Mouse (Mus musculus) liver, embryonic 12.5 days (tissue): ENCODE measurements around the gene Crim1. TPM values are rescaled to one million over a fixed set of nuclear protein-coding genes. Genes with fewer than 3 reads are reported as not detected.

Experiments
- ATAC-seq: fragments of 200-750 bp; cut with Nextera tagmentation; 2 replicates; pipeline ENCODE4 v1.8.0; 2017; ENCODE audit warnings: moderate number of reproducible peaks, mild to moderate bottlenecking, moderate library complexity
- H3K27ac ChIP-seq: fragments of 300-500 bp; sonication (generic); 2 replicates; pipeline ENCODE4 v1.5.1; 2016; ENCODE audit warnings: mild to moderate bottlenecking
- H3K27me3 ChIP-seq: fragments of 300-500 bp; sonication (generic); replicated peaks from 2 replicates; pipeline ENCODE4 v1.6.1; 2016; ENCODE audit warnings: mild to moderate bottlenecking, moderate library complexity
- H3K36me3 ChIP-seq: fragments of 300-500 bp; sonication (generic); 2 replicates; pipeline ENCODE4 v1.6.1; 2016; ENCODE audit warnings: mild to moderate bottlenecking, moderate library complexity
- H3K4me1 ChIP-seq: fragments of 300-500 bp; sonication (generic); 2 replicates; pipeline ENCODE4 v1.6.1; 2016
- H3K4me2 ChIP-seq: fragments of 300-500 bp; sonication (generic); 2 replicates; pipeline ENCODE4 v1.6.1; 2016; ENCODE audit warnings: mild to moderate bottlenecking, moderate library complexity
- H3K4me3 ChIP-seq: fragments of 300-500 bp; sonication (generic); 2 replicates; pipeline ENCODE4 v1.5.1; 2016; ENCODE audit warnings: mild to moderate bottlenecking, moderate library complexity
- H3K9ac ChIP-seq: fragments of 300-500 bp; sonication (generic); 2 replicates; pipeline ENCODE4 v1.6.1; 2016; ENCODE audit warnings: mild to moderate bottlenecking, moderate library complexity
- H3K9me3 ChIP-seq: fragments of 300-500 bp; sonication (generic); replicated peaks from 2 replicates; pipeline ENCODE4 v1.6.1; 2016; ENCODE audit warnings: mild to moderate bottlenecking, moderate library complexity
- WGBS: fragments of 180-500 bp; shearing (Covaris S2); methylation state at CpG from one replicate; pipeline ENCODE4 v1.1.7; 2016; ENCODE audit not compliant: insufficient replicate concordance; 5-methylcytosine and 5-hydroxymethylcytosine counted together
- polyA plus RNA-seq: library from polyadenylated mRNA; unstranded; fragments of >200 nt; fragmentation: Nextera tagmentation; extraction: Ambion mirVana; gene quantifications from 2 replicates; pipeline ENCODE4 v1.2.1, GENCODE M21; 2016

The Crim1 gene
- polyA plus RNA-seq, 1 experiment from 2014 or later = 1.5 TPM

- no peaks in the 10 kb centered on the region for H3K9me3 ChIP-seq
- no peak overlapping the region for H3K9ac ChIP-seq
- H3K27me3 ChIP-seq = no peaks in the 10 kb centered on the region
- H3K4me1 ChIP-seq = peaks cover 8% of the 10 kb centered on the region
- no peak overlapping the region for H3K4me3 ChIP-seq
- H3K4me2 ChIP-seq = no peak overlapping the region
- no peak for ATAC-seq
- no peak overlapping the region for H3K27ac ChIP-seq
- H3K36me3 ChIP-seq = no peaks in the 10 kb centered on the region
- WGBS = 68% methylated on average over 8 of the region's 8 CpGs
Observed at GRCm38 (mm10) chr17:78256534-78256933, 56.5 kb downstream of the Crim1 start.

- no peak overlapping the region for H3K27ac ChIP-seq
- no peak for ATAC-seq
- no peaks in the 10 kb centered on the region for H3K36me3 ChIP-seq
- no peak overlapping the region for H3K9ac ChIP-seq
- peaks cover under 1% of the 10 kb centered on the region for H3K4me1 ChIP-seq
- WGBS = 86% methylated on average over 4 of the region's 4 CpGs
- H3K9me3 ChIP-seq = no peaks in the 10 kb centered on the region
- H3K4me2 ChIP-seq = no peak overlapping the region
- no peaks in the 10 kb centered on the region for H3K27me3 ChIP-seq
- H3K4me3 ChIP-seq = no peak overlapping the region
Observed at GRCm38 (mm10) chr17:78261684-78262083, 61.6 kb downstream of the Crim1 start.

GRCm38 (mm10) chr17:78264116-78264515, 64.1 kb downstream of the Crim1 start:
- no peak overlapping the region for H3K27ac ChIP-seq
- peaks cover 5% of the 10 kb centered on the region; the same call in 1 of the 2 replicates for H3K4me1 ChIP-seq
- no peak overlapping the region for H3K4me3 ChIP-seq
- H3K36me3 ChIP-seq = no peaks in the 10 kb centered on the region
- H3K9me3 ChIP-seq = no peaks in the 10 kb centered on the region
- H3K4me2 ChIP-seq = no peak overlapping the region
- no peak overlapping the region for H3K9ac ChIP-seq
- WGBS = 76% methylated on average over 11 of the region's 11 CpGs
- H3K27me3 ChIP-seq = no peaks in the 10 kb centered on the region
- ATAC-seq = no peak

GRCm38 (mm10) chr17:78265135-78265534, 65.1 kb downstream of the Crim1 start:
- H3K4me2 ChIP-seq = no peak overlapping the region
- H3K4me3 ChIP-seq = no peak overlapping the region
- H3K36me3 ChIP-seq = no peaks in the 10 kb centered on the region
- no peak overlapping the region for H3K27ac ChIP-seq
- no peak for ATAC-seq
- H3K9ac ChIP-seq = no peak overlapping the region
- H3K4me1 ChIP-seq = peaks cover 5% of the 10 kb centered on the region; the same call in 1 of the 2 replicates
- WGBS = 77% methylated on average over 7 of the region's 7 CpGs
- no peaks in the 10 kb centered on the region for H3K9me3 ChIP-seq
- H3K27me3 ChIP-seq = no peaks in the 10 kb centered on the region

- Histone ChIP-seq H3K4me2 (no peak overlapping the region), H3K36me3 (no peaks in the 10 kb centered on the region), H3K27ac (no peak overlapping the region), H3K27me3 (no peaks in the 10 kb centered on the region), H3K4me1 (peaks cover 9% of the 10 kb centered on the region; the same call in 1 of the 2 replicates), H3K9ac (no peak overlapping the region), H3K4me3 (no peak overlapping the region), H3K9me3 (no peaks in the 10 kb centered on the region)
- 81% methylated on average over 2 of the region's 2 CpGs for WGBS
- ATAC-seq = no peak
Observed at GRCm38 (mm10) chr17:78266271-78266670, 66.2 kb downstream of the Crim1 start.

GRCm38 (mm10) chr17:78268591-78268990, 68.5 kb downstream of the Crim1 start:
- no peaks in the 10 kb centered on the region for H3K9me3 ChIP-seq
- no peaks in the 10 kb centered on the region for H3K27me3 ChIP-seq
- no peak overlapping the region for H3K4me2 ChIP-seq
- no peaks in the 10 kb centered on the region for H3K36me3 ChIP-seq
- peaks cover 9% of the 10 kb centered on the region; the same call in 1 of the 2 replicates for H3K4me1 ChIP-seq
- 77% methylated on average over 4 of the region's 4 CpGs for WGBS
- no peak for ATAC-seq
- H3K4me3 ChIP-seq = no peak overlapping the region
- H3K27ac ChIP-seq = no peak overlapping the region
- H3K9ac ChIP-seq = no peak overlapping the region

- Histone ChIP-seq H3K27ac (no peak overlapping the region), H3K4me3 (no peak overlapping the region), H3K36me3 (no peaks in the 10 kb centered on the region), H3K9me3 (no peaks in the 10 kb centered on the region), H3K9ac (no peak overlapping the region), H3K27me3 (no peaks in the 10 kb centered on the region), H3K4me2 (no peak overlapping the region), H3K4me1 (peaks cover 16% of the 10 kb centered on the region; the same call in 1 of the 2 replicates)
- WGBS = 86% methylated on average over 8 of the region's 8 CpGs
- no peak for ATAC-seq
Observed at GRCm38 (mm10) chr17:78269311-78269710, 69.3 kb downstream of the Crim1 start.

- H3K4me1 ChIP-seq = peaks cover 18% of the 10 kb centered on the region; the same call in 1 of the 2 replicates
- H3K9ac ChIP-seq = no peak overlapping the region
- 74% methylated on average over 6 of the region's 6 CpGs for WGBS
- no peak overlapping the region for H3K4me3 ChIP-seq
- H3K27ac ChIP-seq = no peak overlapping the region
- ATAC-seq = no peak
- H3K36me3 ChIP-seq = no peaks in the 10 kb centered on the region
- H3K9me3 ChIP-seq = no peaks in the 10 kb centered on the region
- no peak overlapping the region for H3K4me2 ChIP-seq
- H3K27me3 ChIP-seq = no peaks in the 10 kb centered on the region
Observed at GRCm38 (mm10) chr17:78270019-78270418, 70.0 kb downstream of the Crim1 start.

GRCm38 (mm10) chr17:78271731-78272130, 71.7 kb downstream of the Crim1 start:
- no peak overlapping the region for H3K4me3 ChIP-seq
- WGBS = 76% methylated on average over 8 of the region's 8 CpGs
- no peak overlapping the region for H3K9ac ChIP-seq
- H3K27ac ChIP-seq = no peak overlapping the region
- peaks cover 18% of the 10 kb centered on the region; the same call in 1 of the 2 replicates for H3K4me1 ChIP-seq
- no peak overlapping the region for H3K4me2 ChIP-seq
- ATAC-seq = no peak
- H3K27me3 ChIP-seq = no peaks in the 10 kb centered on the region
- H3K36me3 ChIP-seq = no peaks in the 10 kb centered on the region
- H3K9me3 ChIP-seq = no peaks in the 10 kb centered on the region

- Histone ChIP-seq H3K27me3 (no peaks in the 10 kb centered on the region), H3K4me3 (no peak overlapping the region), H3K9ac (no peak overlapping the region), H3K9me3 (no peaks in the 10 kb centered on the region), H3K27ac (no peak overlapping the region), H3K4me2 (no peak overlapping the region), H3K4me1 (peaks cover 18% of the 10 kb centered on the region; the same call in 1 of the 2 replicates), H3K36me3 (no peaks in the 10 kb centered on the region)
- WGBS = 84% methylated on average over 8 of the region's 8 CpGs
- ATAC-seq = no peak
Observed at GRCm38 (mm10) chr17:78272142-78272541, 72.1 kb downstream of the Crim1 start.

- H3K4me3 ChIP-seq = no peak overlapping the region
- H3K9ac ChIP-seq = no peak overlapping the region
- no peaks in the 10 kb centered on the region for H3K36me3 ChIP-seq
- no peaks in the 10 kb centered on the region for H3K27me3 ChIP-seq
- no peaks in the 10 kb centered on the region for H3K9me3 ChIP-seq
- 73% methylated on average over 8 of the region's 8 CpGs for WGBS
- no peak overlapping the region for H3K4me2 ChIP-seq
- H3K27ac ChIP-seq = no peak overlapping the region
- no peak for ATAC-seq
- H3K4me1 ChIP-seq = peaks cover 18% of the 10 kb centered on the region; the same call in 1 of the 2 replicates
Observed at GRCm38 (mm10) chr17:78272713-78273483, 72.8 kb downstream of the Crim1 start.

- Histone ChIP-seq H3K27ac (no peak overlapping the region), H3K27me3 (no peaks in the 10 kb centered on the region), H3K4me2 (no peak overlapping the region), H3K9me3 (no peaks in the 10 kb centered on the region), H3K9ac (no peak overlapping the region), H3K4me1 (peaks cover 15% of the 10 kb centered on the region; the same call in 1 of the 2 replicates), H3K36me3 (no peaks in the 10 kb centered on the region), H3K4me3 (no peak overlapping the region)
- ATAC-seq = no peak
- 70% methylated on average over 7 of the region's 7 CpGs for whole genome bisulfite sequencing
Observed at GRCm38 (mm10) chr17:78273875-78274274, 73.8 kb downstream of the Crim1 start.
